Mouse (Mus musculus) G1E-ER4 (cell line): Measurements from ENCODE around the gene Csmd2. TPM values are rescaled to one million over a fixed set of nuclear protein-coding genes. Genes with fewer than 3 reads are reported as not detected.

Experiments used
- GATA1 ChIP-seq: IDR thresholded peaks from one replicate; pipeline ENCODE4 v1.8.0; 2012; ENCODE audit warnings: low read length, inconsistent platforms
- polyA plus RNA-seq: library from polyadenylated mRNA; stranded (reverse); fragments of >175 nt; gene quantifications from 2 replicates; pipeline ENCODE4 v1.2.3, GENCODE M21; 2012

Gene Csmd2
- polyA plus RNA-seq, 1 experiment = not detected

- TF ChIP-seq GATA1 = no peak
These were observed 452.9 kb downstream of the Csmd2 start for GRCm38 (mm10) chr4:128440550-128440949.

GRCm38 (mm10) chr4:128441228-128441627 is 453.6 kb downstream of the Csmd2 start:
- TF ChIP-seq GATA1 = no peak

GRCm38 (mm10) chr4:128442791-128443190 is 455.1 kb downstream of the Csmd2 start:
- TF ChIP-seq GATA1 = no peak

GRCm38 (mm10) chr4:128445514-128446260 is 458.0 kb downstream of the Csmd2 start:
- TF ChIP-seq GATA1 = no peak

GRCm38 (mm10) chr4:128448831-128449431 is 461.3 kb downstream of the Csmd2 start:
- TF ChIP-seq GATA1 = no peak

DNA sequence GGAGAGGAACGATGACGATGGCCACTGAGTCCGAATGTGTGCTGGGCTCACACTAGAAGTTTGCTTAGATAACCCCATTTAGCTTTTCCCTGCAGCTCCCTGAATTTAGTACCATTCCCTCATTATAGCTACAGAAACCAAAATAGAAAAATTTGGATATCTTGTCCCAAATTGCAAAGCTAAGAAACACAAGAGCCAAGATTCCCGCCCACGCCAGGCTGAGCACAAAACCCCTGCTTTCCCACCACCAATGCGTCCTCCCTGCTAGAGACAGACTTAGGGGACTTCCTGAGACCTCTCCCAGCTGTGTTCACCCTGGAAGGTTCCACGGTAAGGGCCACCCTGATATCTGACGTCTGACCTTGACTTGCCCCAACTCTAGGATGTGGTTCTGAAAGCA is 462.5 kb downstream of the Csmd2 start:
- TF ChIP-seq GATA1 = no peak

GRCm38 (mm10) chr4:128450974-128451373 is 463.3 kb downstream of the Csmd2 start:
- no peak for TF ChIP-seq GATA1

DNA sequence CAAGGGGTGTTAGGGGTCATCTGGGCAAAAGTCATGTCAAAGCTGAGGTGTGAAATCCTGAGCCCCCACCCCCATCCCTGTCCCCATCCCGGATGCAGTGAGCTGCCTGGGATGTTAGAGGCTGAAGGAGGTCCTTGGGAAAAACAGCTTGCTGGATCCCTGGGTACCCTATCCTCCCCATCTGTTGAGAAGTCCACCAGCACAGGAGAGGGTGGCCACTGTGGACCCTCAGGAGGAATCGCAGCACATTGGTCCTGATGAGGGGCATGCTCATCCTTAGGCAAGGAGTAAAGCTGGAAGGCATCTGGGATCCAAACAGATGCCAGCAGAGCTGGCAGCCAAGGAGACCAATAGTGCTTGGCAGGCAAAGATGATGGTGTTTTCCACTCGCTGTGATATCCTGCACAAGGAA is 463.7 kb downstream of the Csmd2 start:
- no peak for TF ChIP-seq GATA1

GRCm38 (mm10) chr4:128466708-128467107 is 479.1 kb downstream of the Csmd2 start:
- no peak for TF ChIP-seq GATA1

- TF ChIP-seq GATA1 = no peak
These were observed 480.4 kb downstream of the Csmd2 start for GRCm38 (mm10) chr4:128468040-128468439.

DNA sequence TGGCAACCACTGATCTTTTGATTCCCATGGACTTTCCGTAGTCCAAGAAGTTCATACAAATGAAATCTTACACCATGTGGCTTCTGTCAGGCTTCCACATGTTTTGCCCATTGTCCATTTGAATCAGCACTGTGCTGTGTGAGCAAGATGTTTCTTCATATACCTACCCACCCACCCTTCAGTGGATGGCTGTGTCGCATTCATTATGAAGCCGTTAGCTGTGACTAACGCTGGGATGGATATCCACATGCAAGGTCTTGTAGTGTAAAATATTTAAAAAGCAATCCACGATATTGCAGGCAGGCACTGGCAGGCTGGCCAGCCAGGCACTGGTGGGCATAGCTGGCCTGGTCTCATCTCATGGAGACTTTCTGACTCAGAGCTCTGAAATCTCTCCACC is 488.6 kb downstream of the Csmd2 start:
- no peak for TF ChIP-seq GATA1

- TF ChIP-seq GATA1 = no peak
These were observed 496.2 kb downstream of the Csmd2 start for GRCm38 (mm10) chr4:128483891-128484290.

- TF ChIP-seq GATA1 = no peak
These were observed 497.0 kb downstream of the Csmd2 start for GRCm38 (mm10) chr4:128484679-128485078.

DNA sequence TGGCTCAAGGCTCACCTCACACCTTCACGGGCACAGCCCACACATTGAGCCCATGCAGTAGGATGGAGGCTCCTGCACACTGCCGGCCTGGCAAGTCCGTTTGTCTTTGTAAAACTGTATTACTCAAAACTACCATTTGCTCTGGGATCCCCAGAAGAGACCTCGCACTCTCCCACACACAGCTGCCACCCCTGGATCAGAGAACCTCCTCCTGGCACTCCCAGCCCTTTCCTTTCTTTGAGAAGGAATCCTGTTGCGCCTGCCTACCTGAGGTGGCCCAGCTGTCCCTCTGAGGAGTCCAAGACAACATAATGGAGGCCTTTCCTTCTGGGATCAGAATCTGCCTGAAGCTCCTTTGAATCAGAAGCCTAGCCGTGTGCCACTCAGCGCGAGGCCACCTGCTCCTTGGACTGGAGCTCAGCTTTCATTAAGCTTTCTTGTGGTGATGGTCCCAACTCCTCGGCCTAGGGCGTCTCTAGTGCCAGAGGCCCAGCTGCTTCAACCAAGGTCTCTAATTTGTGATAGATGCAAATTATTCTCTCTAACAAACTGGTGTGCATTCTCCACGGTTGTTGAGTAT is 502.0 kb downstream of the Csmd2 start:
- no peak for TF ChIP-seq GATA1

DNA sequence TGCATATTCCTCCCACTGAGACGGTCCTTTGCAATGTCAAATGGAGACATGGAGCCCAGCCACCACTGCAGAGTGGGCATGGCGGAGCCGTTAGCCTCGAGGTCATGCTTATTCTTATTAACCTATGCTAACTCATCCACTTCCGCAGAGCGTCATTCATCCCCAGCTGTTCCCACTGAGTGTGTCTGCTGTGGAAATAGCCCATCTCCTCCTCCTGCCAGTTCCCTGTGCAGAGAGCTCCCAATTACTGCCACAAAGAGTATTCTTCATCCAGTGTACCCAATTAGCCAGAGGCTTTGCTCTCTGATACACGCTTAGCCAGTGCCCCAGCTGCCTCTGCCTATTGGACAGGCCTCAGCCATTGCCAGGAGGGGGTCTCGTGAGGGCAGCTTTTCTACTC is 504.4 kb downstream of the Csmd2 start:
- no peak for TF ChIP-seq GATA1

GRCm38 (mm10) chr4:128499980-128500379 is 512.3 kb downstream of the Csmd2 start:
- no peak for TF ChIP-seq GATA1

- TF ChIP-seq GATA1 = no peak
These were observed 519.2 kb downstream of the Csmd2 start for GRCm38 (mm10) chr4:128506878-128507277.
